Mouse (Mus musculus) hindbrain, postnatal 0 days (tissue): Measurements from ENCODE around the gene Ovgp1. TPM values are rescaled to one million over a fixed set of nuclear protein-coding genes. Genes with fewer than 3 reads are reported as not detected.

Source experiments
- ATAC-seq: fragments of 200-750 bp; cut with Nextera tagmentation; 2 replicates; pipeline ENCODE4 v1.8.0; 2017; ENCODE audit warnings: mild to moderate bottlenecking, moderate TSS enrichment, moderate library complexity
- DNase-seq: peaks from one replicate; pipeline ENCODE4 v3.0.0-alpha.2; 2015; ENCODE audit warnings: low spot score
- H3K27ac ChIP-seq: fragments of 300-500 bp; sonication (generic); 2 replicates; pipeline ENCODE4 v1.5.1; 2014; ENCODE audit warnings: mild to moderate bottlenecking
- H3K27me3 ChIP-seq: fragments of 300-500 bp; sonication (generic); 2 replicates; pipeline ENCODE4 v1.6.1; 2014; ENCODE audit warnings: low read length, mixed read lengths; ENCODE audit not compliant: insufficient read depth
- H3K36me3 ChIP-seq: fragments of 300-500 bp; sonication (generic); 2 replicates; pipeline ENCODE4 v1.6.1; 2014; ENCODE audit warnings: low read length, mixed read lengths; ENCODE audit not compliant: insufficient read depth
- H3K4me1 ChIP-seq: fragments of 300-500 bp; sonication (generic); 2 replicates; pipeline ENCODE4 v1.6.1; 2014; ENCODE audit warnings: antibody characterized with exemption, low read length, mixed read lengths; ENCODE audit not compliant: insufficient read depth
- H3K4me2 ChIP-seq: fragments of 300-500 bp; sonication (generic); 2 replicates; pipeline ENCODE4 v1.6.1; 2014; ENCODE audit warnings: low read depth, mild to moderate bottlenecking, low read length, moderate library complexity, mixed read lengths
- H3K4me3 ChIP-seq: fragments of 300-500 bp; sonication (generic); 2 replicates; pipeline ENCODE4 v1.5.1; 2014; ENCODE audit warnings: low read length
- H3K9ac ChIP-seq: fragments of 300-500 bp; sonication (generic); replicated peaks from 2 replicates; pipeline ENCODE4 v1.6.1; 2014; ENCODE audit warnings: mild to moderate bottlenecking, low read length, moderate library complexity, mixed read lengths
- H3K9me3 ChIP-seq: fragments of 300-500 bp; sonication (generic); 2 replicates; pipeline ENCODE4 v1.6.1; 2016; ENCODE audit warnings: low read length, mixed read lengths
- CTCF ChIP-seq: IDR thresholded peaks from 2 replicates; pipeline ENCODE4 v1.5.1; 2016; ENCODE audit warnings: antibody characterized with exemption, control low read depth, low read depth
- WGBS: fragments of 180-500 bp; shearing (Covaris S2); extraction: QIAGEN DNeasy Blood & Tissue Kit; methylation state at CpG from one replicate; pipeline ENCODE4 v1.1.7; 2014; 5-methylcytosine and 5-hydroxymethylcytosine counted together
- polyA plus RNA-seq: library from polyadenylated mRNA; unstranded; fragments of >200 nt; fragmentation: Nextera tagmentation; extraction: Ambion mirVana; gene quantifications from 2 replicates; pipeline ENCODE4 v1.2.1, GENCODE M21; 2015
- total RNA-seq: library from RNA; depleted of rRNA; stranded (reverse); fragments of >200 nt; gene quantifications from 2 replicates; pipeline ENCODE4 v1.2.3, GENCODE M21; 2014

The Ovgp1 gene
- total and polyA plus RNA-seq, 2 experiments from 2014 or later: 4.5 to 5.0 TPM

- no peaks in the 10 kb centered on the region for H3K9me3 ChIP-seq
- H3K4me2 ChIP-seq: no peak within 1 kb of the TSS
- no peaks in the 10 kb centered on the region for H3K36me3 ChIP-seq
- ATAC-seq (no peak), DNase-seq (no peak)
- H3K27me3 ChIP-seq: no peaks in the 10 kb centered on the region
- H3K4me1 ChIP-seq: no peaks in the 10 kb centered on the region
- no peak for TF ChIP-seq CTCF
- H3K27ac ChIP-seq: no peak within 1 kb of the TSS
- WGBS: 91% methylated on average over 8 of the region's 8 CpGs
- no peak within 1 kb of the TSS for H3K9ac ChIP-seq
- H3K4me3 ChIP-seq: no peak within 1 kb of the TSS
Observed at GRCm38 (mm10) chr3:105932240-105933071, 41.1 kb upstream of the Ovgp1 start, which contains the start of gene I830077J02Rik. Gene I830077J02Rik, minus strand, starts transcription at chr3:105932664.

- no peak for TF ChIP-seq CTCF
- no peak overlapping the region for H3K4me3 ChIP-seq
- 90% methylated on average over 6 of the region's 6 CpGs for WGBS
- ATAC-seq (no peak), DNase-seq (no peak)
- H3K9me3 ChIP-seq: no peaks in the 10 kb centered on the region
- H3K27me3 ChIP-seq: no peaks in the 10 kb centered on the region
- no peak overlapping the region for H3K4me2 ChIP-seq
- H3K9ac ChIP-seq: no peak overlapping the region
- no peaks in the 10 kb centered on the region for H3K4me1 ChIP-seq
- no peaks in the 10 kb centered on the region for H3K36me3 ChIP-seq
- no peak overlapping the region for H3K27ac ChIP-seq
Observed at GRCm38 (mm10) chr3:105933926-105934325, 39.6 kb upstream of the Ovgp1 start.

- no peak for TF ChIP-seq CTCF
- H3K9ac ChIP-seq: no peak overlapping the region
- DNase-seq (peak; percentile 63), ATAC-seq (no peak)
- 47% methylated on average over 5 of the region's 5 CpGs for WGBS
- no peaks in the 10 kb centered on the region for H3K27me3 ChIP-seq
- H3K4me3 ChIP-seq: no peak overlapping the region
- no peak overlapping the region for H3K27ac ChIP-seq
- H3K4me2 ChIP-seq: no peak overlapping the region
- no peaks in the 10 kb centered on the region for H3K9me3 ChIP-seq
- no peaks in the 10 kb centered on the region for H3K36me3 ChIP-seq
- no peaks in the 10 kb centered on the region for H3K4me1 ChIP-seq
Observed at GRCm38 (mm10) chr3:105935033-105935432, 38.5 kb upstream of the Ovgp1 start.

- H3K36me3 ChIP-seq: no peaks in the 10 kb centered on the region; the same call in 1 of the 2 replicates
- H3K4me1 ChIP-seq: no peaks in the 10 kb centered on the region
- H3K4me3 ChIP-seq: no peak overlapping the region
- no peak for TF ChIP-seq CTCF
- H3K9me3 ChIP-seq: no peaks in the 10 kb centered on the region
- DNase-seq: no peak
- WGBS: 87% methylated on average over 4 of the region's 4 CpGs
- no peak overlapping the region for H3K9ac ChIP-seq
- ATAC-seq: no peak
- no peaks in the 10 kb centered on the region for H3K27me3 ChIP-seq
- no peak overlapping the region for H3K27ac ChIP-seq
- no peak overlapping the region for H3K4me2 ChIP-seq
Observed at GRCm38 (mm10) chr3:105936111-105936510, 37.4 kb upstream of the Ovgp1 start.

GRCm38 (mm10) chr3:105951348-105951747, 22.2 kb upstream of the Ovgp1 start:
- Histone ChIP-seq H3K4me2 (no peak overlapping the region), H3K27me3 (no peaks in the 10 kb centered on the region), H3K4me3 (no peak overlapping the region), H3K4me1 (no peaks in the 10 kb centered on the region), H3K27ac (no peak overlapping the region), H3K9me3 (no peaks in the 10 kb centered on the region), H3K36me3 (peaks cover 46% of the 10 kb centered on the region), H3K9ac (no peak overlapping the region)
- TF ChIP-seq CTCF: no peak
- WGBS: 95% methylated on average over 7 of the region's 7 CpGs
- ATAC-seq: no peak
- DNase-seq: no peak

GRCm38 (mm10) chr3:105957235-105957634, 16.3 kb upstream of the Ovgp1 start:
- DNase-seq: peak; percentile 11
- Histone ChIP-seq H3K27ac (no peak overlapping the region), H3K4me2 (peak overlapping the region; percentile 62; the same call in 1 of the 2 replicates), H3K27me3 (no peaks in the 10 kb centered on the region), H3K36me3 (peaks cover 22% of the 10 kb centered on the region), H3K4me3 (peak overlapping the region; percentile 81; the same call in 1 of the 2 replicates), H3K4me1 (peaks cover 19% of the 10 kb centered on the region), H3K9ac (peak overlapping the region; percentile 33; the same call in 1 of the 2 replicates), H3K9me3 (no peaks in the 10 kb centered on the region)
- ATAC-seq: no peak
- TF ChIP-seq CTCF: peak; percentile 49
- 94% methylated on average over 1 of the region's 1 CpGs for WGBS

- H3K4me1 ChIP-seq: peaks cover 19% of the 10 kb centered on the region
- H3K4me3 ChIP-seq: peak overlapping the region; percentile 81
- WGBS: 41% methylated on average over 5 of the region's 5 CpGs
- peak overlapping the region; percentile 94 for H3K9ac ChIP-seq
- DNase-seq: no peak
- H3K36me3 ChIP-seq: peaks cover 24% of the 10 kb centered on the region
- peak overlapping the region; percentile 94; the same call in 1 of the 2 replicates for H3K27ac ChIP-seq
- TF ChIP-seq CTCF: no peak
- peak overlapping the region; percentile 62 for H3K4me2 ChIP-seq
- H3K27me3 ChIP-seq: no peaks in the 10 kb centered on the region
- no peaks in the 10 kb centered on the region for H3K9me3 ChIP-seq
- no peak for ATAC-seq
Observed at GRCm38 (mm10) chr3:105958204-105958603, 15.3 kb upstream of the Ovgp1 start.
